Mouse (Mus musculus) intestine, embryonic 15.5 days (tissue): ENCODE measurements around the gene Edn3. TPM values are rescaled to one million over a fixed set of nuclear protein-coding genes. Genes with fewer than 3 reads are reported as not detected.

Source experiments
- ATAC-seq: fragments of 200-750 bp; cut with Nextera tagmentation; 2 replicates; pipeline ENCODE4 v1.8.0; 2017; ENCODE audit warnings: moderate TSS enrichment, moderate library complexity
- H3K27ac ChIP-seq: fragments of 300-500 bp; sonication (generic); 2 replicates; pipeline ENCODE4 v1.5.1; 2015; ENCODE audit warnings: mild to moderate bottlenecking, inconsistent platforms
- H3K27me3 ChIP-seq: fragments of 300-500 bp; sonication (generic); replicated peaks from 2 replicates; pipeline ENCODE4 v1.6.1; 2015; ENCODE audit warnings: inconsistent platforms
- H3K36me3 ChIP-seq: fragments of 300-500 bp; sonication (generic); 2 replicates; pipeline ENCODE4 v1.6.1; 2015; ENCODE audit warnings: inconsistent platforms
- H3K4me1 ChIP-seq: fragments of 300-500 bp; sonication (generic); replicated peaks from 2 replicates; pipeline ENCODE4 v1.6.1; 2015; ENCODE audit warnings: inconsistent platforms
- H3K4me2 ChIP-seq: fragments of 300-500 bp; sonication (generic); replicated peaks from 2 replicates; pipeline ENCODE4 v1.6.1; 2015; ENCODE audit warnings: mild to moderate bottlenecking, inconsistent platforms
- H3K4me3 ChIP-seq: fragments of 300-500 bp; sonication (generic); replicated peaks from 2 replicates; pipeline ENCODE4 v1.5.1; 2015; ENCODE audit warnings: inconsistent platforms
- H3K9ac ChIP-seq: fragments of 300-500 bp; sonication (generic); 2 replicates; pipeline ENCODE4 v1.6.1; 2015; ENCODE audit warnings: inconsistent platforms
- H3K9me3 ChIP-seq: fragments of 300-500 bp; sonication (generic); 2 replicates; pipeline ENCODE4 v1.6.1; 2016; ENCODE audit warnings: inconsistent platforms
- WGBS: fragments of 180-500 bp; shearing (Covaris S2); methylation state at CpG from one replicate; pipeline ENCODE4 v1.1.7; 2015; 5-methylcytosine and 5-hydroxymethylcytosine counted together
- polyA plus RNA-seq: library from polyadenylated mRNA; unstranded; fragments of >200 nt; fragmentation: Nextera tagmentation; extraction: Ambion mirVana; gene quantifications from 2 replicates; pipeline ENCODE4 v1.2.1, GENCODE M21; 2015

The Edn3 gene
- polyA plus RNA-seq = 14.7 and 15.3 TPM in 2 replicates

DNA sequence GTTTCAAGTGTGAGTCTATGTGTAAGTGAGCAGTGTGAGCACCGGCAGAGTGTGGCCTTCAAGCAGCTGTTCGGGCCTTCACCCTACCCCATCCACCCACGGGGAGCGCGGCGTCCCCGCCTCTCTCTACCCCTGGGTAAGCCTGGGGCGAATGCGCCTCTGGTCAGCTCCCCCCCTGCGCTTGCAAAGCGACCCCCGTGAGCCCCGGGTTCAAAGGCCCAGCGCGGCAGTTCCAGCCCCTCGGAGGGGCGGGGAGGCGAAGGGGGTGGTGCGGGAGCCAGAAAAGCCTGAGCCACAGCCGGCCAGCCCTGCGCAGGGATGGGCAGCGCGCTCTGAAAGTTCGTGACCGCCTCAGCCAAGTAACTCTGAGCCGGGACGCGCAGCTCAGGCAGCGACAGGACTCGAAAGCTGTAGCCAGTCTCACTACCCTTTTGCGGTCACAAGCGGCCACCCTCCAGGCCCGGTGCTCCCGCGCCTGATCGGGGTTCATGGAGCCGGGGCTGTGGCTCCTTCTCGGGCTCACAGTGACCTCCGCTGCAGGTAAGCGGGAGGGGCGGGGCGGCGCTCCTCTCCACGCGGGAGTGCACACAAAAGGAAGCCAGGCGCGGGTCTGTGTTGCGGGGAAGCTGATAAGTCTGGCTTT is at the start of gene Edn3:
Gene Edn3 (plus strand): TSS at position 141 of the 643 bp plus-strand sequence.
- peak within 1 kb of the TSS; percentile 71 for H3K9ac ChIP-seq
- peak within 1 kb of the TSS; percentile 92 for H3K4me2 ChIP-seq
- peak within 1 kb of the TSS; percentile 52 for H3K4me3 ChIP-seq
- peak within 1 kb of the TSS; percentile 42; the same call in 1 of the 2 replicates for H3K27ac ChIP-seq
- no peaks in the 10 kb centered on the region for H3K36me3 ChIP-seq
- under 1% methylated on average over 48 of the region's 48 CpGs for WGBS
- H3K27me3 ChIP-seq = no peaks in the 10 kb centered on the region
- peak; percentile 69 for ATAC-seq
- 0 out of 2 replicates have a peak, but pooled peaks cover 8% of the 10 kb centered on the region for H3K4me1 ChIP-seq
- no peaks in the 10 kb centered on the region for H3K9me3 ChIP-seq

DNA sequence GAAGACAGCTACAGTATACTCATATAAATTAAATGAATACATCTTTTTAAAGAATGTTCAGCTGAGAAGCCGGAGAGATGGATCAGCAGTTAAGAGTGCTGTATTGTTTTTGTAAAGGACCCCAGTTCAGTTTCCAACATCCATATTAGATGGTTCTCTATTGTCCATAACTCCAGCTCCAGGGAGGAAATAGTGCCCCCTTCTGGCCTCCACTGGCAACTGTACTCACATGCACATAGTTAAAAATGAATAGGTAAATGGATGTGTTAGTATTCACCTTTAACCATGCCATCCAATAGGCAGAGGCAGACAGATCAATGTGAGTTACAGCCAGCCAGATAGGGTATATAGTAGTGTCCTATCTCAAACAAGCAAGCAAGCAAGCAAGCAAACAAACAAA is 48.4 kb upstream of the Edn3 start:
- H3K36me3 ChIP-seq = no peaks in the 10 kb centered on the region
- no peak overlapping the region for H3K4me2 ChIP-seq
- no peak for ATAC-seq
- no peaks in the 10 kb centered on the region for H3K27me3 ChIP-seq
- H3K4me3 ChIP-seq = no peak overlapping the region
- H3K9me3 ChIP-seq = no peaks in the 10 kb centered on the region
- H3K4me1 ChIP-seq = no peaks in the 10 kb centered on the region
- 92% methylated on average over 1 of the region's 1 CpGs for WGBS
- H3K27ac ChIP-seq = no peak overlapping the region
- no peak overlapping the region for H3K9ac ChIP-seq

GRCm38 (mm10) chr2:174715938-174716337 is 44.5 kb upstream of the Edn3 start:
- Histone ChIP-seq H3K4me1 (no peaks in the 10 kb centered on the region), H3K36me3 (no peaks in the 10 kb centered on the region), H3K9me3 (no peaks in the 10 kb centered on the region), H3K27me3 (no peaks in the 10 kb centered on the region), H3K4me3 (no peak overlapping the region), H3K4me2 (no peak overlapping the region), H3K9ac (no peak overlapping the region), H3K27ac (no peak overlapping the region)
- no peak for ATAC-seq

GRCm38 (mm10) chr2:174717857-174718256 is 42.6 kb upstream of the Edn3 start:
- no peak for ATAC-seq

GRCm38 (mm10) chr2:174727114-174727823 is 33.1 kb upstream of the Edn3 start:
- H3K27ac ChIP-seq = no peak overlapping the region
- no peaks in the 10 kb centered on the region for H3K4me1 ChIP-seq
- H3K9me3 ChIP-seq = no peaks in the 10 kb centered on the region
- no peaks in the 10 kb centered on the region for H3K36me3 ChIP-seq
- WGBS = 87% methylated on average over 10 of the region's 10 CpGs
- H3K4me2 ChIP-seq = no peak overlapping the region
- no peaks in the 10 kb centered on the region for H3K27me3 ChIP-seq
- ATAC-seq = no peak
- no peak overlapping the region for H3K4me3 ChIP-seq
- H3K9ac ChIP-seq = no peak overlapping the region

More at GRCm38 (mm10) chr2:174717857-174718256, 42.6 kb upstream of the Edn3 start:
- Histone ChIP-seq H3K9me3 (no peaks in the 10 kb centered on the region), H3K4me1 (no peaks in the 10 kb centered on the region), H3K36me3 (no peaks in the 10 kb centered on the region), H3K4me3 (no peak overlapping the region), H3K27me3 (no peaks in the 10 kb centered on the region), H3K4me2 (no peak overlapping the region), H3K9ac (no peak overlapping the region), H3K27ac (no peak overlapping the region)
- 76% methylated on average over 4 of the region's 4 CpGs for WGBS

DNA sequence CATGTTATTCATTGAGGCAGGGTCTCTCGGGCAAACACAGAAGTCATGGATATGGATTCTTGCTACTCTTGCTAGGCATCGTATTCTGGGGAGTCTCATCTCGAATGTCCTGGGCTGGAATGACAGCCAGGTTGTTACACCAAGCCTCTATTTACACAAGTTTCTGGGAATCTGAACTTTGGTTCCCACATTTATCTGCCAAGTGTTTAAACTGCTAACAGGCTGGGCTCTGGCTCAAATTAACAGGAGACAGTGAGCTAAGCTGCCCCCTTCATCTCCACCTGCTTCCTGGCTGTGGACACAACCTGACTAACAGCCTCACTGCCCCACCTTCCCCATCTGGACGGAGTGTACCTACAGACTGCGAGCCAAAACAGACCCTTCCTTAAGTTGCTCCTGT is 28.5 kb upstream of the Edn3 start:
- Histone ChIP-seq H3K9ac (no peak overlapping the region), H3K9me3 (no peaks in the 10 kb centered on the region), H3K4me1 (no peaks in the 10 kb centered on the region), H3K27me3 (no peaks in the 10 kb centered on the region), H3K27ac (no peak overlapping the region), H3K4me2 (no peak overlapping the region), H3K4me3 (no peak overlapping the region), H3K36me3 (no peaks in the 10 kb centered on the region)
- 45% methylated on average over 5 of the region's 5 CpGs for WGBS
- ATAC-seq = peak; percentile 55

DNA sequence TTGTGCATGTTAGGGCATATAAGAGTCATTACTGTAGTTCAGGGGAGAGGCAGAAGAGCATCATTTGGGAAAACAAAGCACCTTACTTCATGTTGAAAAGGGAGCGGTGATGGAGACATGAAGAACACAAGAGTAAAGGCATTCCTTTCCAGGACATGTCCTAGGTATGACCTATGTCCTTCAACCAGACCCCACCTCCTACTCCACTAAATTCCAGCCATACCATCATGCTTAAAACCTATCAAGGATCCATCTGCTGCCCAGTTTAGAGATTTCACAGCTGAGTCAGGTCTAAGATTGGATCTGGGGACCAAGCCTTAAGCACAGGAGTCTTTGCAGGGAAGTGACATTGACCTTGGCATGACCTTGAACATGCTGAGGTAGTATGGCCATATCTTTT is 25.1 kb upstream of the Edn3 start:
- no peak overlapping the region for H3K9ac ChIP-seq
- no peak overlapping the region for H3K4me3 ChIP-seq
- 94% methylated on average over 1 of the region's 1 CpGs for WGBS
- no peaks in the 10 kb centered on the region for H3K4me1 ChIP-seq
- no peaks in the 10 kb centered on the region for H3K36me3 ChIP-seq
- H3K4me2 ChIP-seq = no peak overlapping the region
- H3K27ac ChIP-seq = no peak overlapping the region
- no peaks in the 10 kb centered on the region for H3K9me3 ChIP-seq
- no peak for ATAC-seq
- no peaks in the 10 kb centered on the region for H3K27me3 ChIP-seq

GRCm38 (mm10) chr2:174747182-174747581 is 13.2 kb upstream of the Edn3 start:
- no peak overlapping the region for H3K4me3 ChIP-seq
- H3K4me1 ChIP-seq = peaks cover 13% of the 10 kb centered on the region; the same call in 1 of the 2 replicates
- no peaks in the 10 kb centered on the region for H3K27me3 ChIP-seq
- no peaks in the 10 kb centered on the region for H3K9me3 ChIP-seq
- no peaks in the 10 kb centered on the region for H3K36me3 ChIP-seq
- H3K9ac ChIP-seq = no peak overlapping the region
- ATAC-seq = peak; percentile 85
- WGBS = 63% methylated on average over 1 of the region's 1 CpGs
- H3K4me2 ChIP-seq = no peak overlapping the region
- no peak overlapping the region for H3K27ac ChIP-seq

- Histone ChIP-seq H3K27ac (no peak overlapping the region), H3K4me2 (peak overlapping the region; percentile 34), H3K4me1 (peaks cover 13% of the 10 kb centered on the region; the same call in 1 of the 2 replicates), H3K4me3 (no peak overlapping the region), H3K9ac (no peak overlapping the region), H3K36me3 (no peaks in the 10 kb centered on the region), H3K9me3 (no peaks in the 10 kb centered on the region), H3K27me3 (no peaks in the 10 kb centered on the region)
- peak; percentile 94 for ATAC-seq
- WGBS = 59% methylated on average over 8 of the region's 8 CpGs
Measured at GRCm38 (mm10) chr2:174748381-174748780, 12.0 kb upstream of the Edn3 start.

- no peak overlapping the region for H3K4me3 ChIP-seq
- H3K4me1 ChIP-seq = peaks cover 4% of the 10 kb centered on the region; the same call in 1 of the 2 replicates
- no peak overlapping the region for H3K9ac ChIP-seq
- no peak overlapping the region for H3K4me2 ChIP-seq
- H3K9me3 ChIP-seq = no peaks in the 10 kb centered on the region
- no peaks in the 10 kb centered on the region for H3K27me3 ChIP-seq
- ATAC-seq = no peak
- 94% methylated on average over 1 of the region's 1 CpGs for WGBS
- H3K27ac ChIP-seq = no peak overlapping the region
- H3K36me3 ChIP-seq = no peaks in the 10 kb centered on the region
Measured at GRCm38 (mm10) chr2:174753197-174753596, 7.2 kb upstream of the Edn3 start.

GRCm38 (mm10) chr2:174754231-174754630 is 6.2 kb upstream of the Edn3 start:
- no peaks in the 10 kb centered on the region for H3K9me3 ChIP-seq
- no peak for ATAC-seq
- H3K4me2 ChIP-seq = no peak overlapping the region
- no peaks in the 10 kb centered on the region for H3K36me3 ChIP-seq
- no peak overlapping the region for H3K4me3 ChIP-seq
- no peaks in the 10 kb centered on the region for H3K4me1 ChIP-seq
- H3K9ac ChIP-seq = no peak overlapping the region
- 78% methylated on average over 1 of the region's 1 CpGs for WGBS
- no peaks in the 10 kb centered on the region for H3K27me3 ChIP-seq
- no peak overlapping the region for H3K27ac ChIP-seq

GRCm38 (mm10) chr2:174759189-174759588 is 1.2 kb upstream of the Edn3 start:
- H3K4me3 ChIP-seq = no peak overlapping the region
- no peak for ATAC-seq
- no peak overlapping the region for H3K27ac ChIP-seq
- 0 out of 2 replicates have a peak, but pooled peaks cover 8% of the 10 kb centered on the region for H3K4me1 ChIP-seq
- no peak overlapping the region for H3K4me2 ChIP-seq
- no peaks in the 10 kb centered on the region for H3K36me3 ChIP-seq
- no peak overlapping the region for H3K9ac ChIP-seq
- no peaks in the 10 kb centered on the region for H3K27me3 ChIP-seq
- no peaks in the 10 kb centered on the region for H3K9me3 ChIP-seq
- WGBS = 75% methylated on average over 4 of the region's 4 CpGs
